Mouse (Mus musculus) small intestine, adult 2 months (tissue): ENCODE measurements around the gene Kdf1.
A peak's percentile ranks its signal among the peaks of the same experiment; 100 is the strongest.

Source experiments
- CTCF ChIP-seq: fragments of 200-500 bp; IDR thresholded peaks from 2 replicates; pipeline ENCODE4 v1.5.1; 2012; ENCODE audit warnings: low read depth, mild to moderate bottlenecking, control low read depth, inconsistent platforms, low read length, moderate library complexity, mixed read lengths; ENCODE audit not compliant: insufficient replicate concordance, insufficient read length; ENCODE audit errors: extremely low read depth
- POLR2A ChIP-seq: fragments of 200-500 bp; IDR thresholded peaks from 2 replicates; pipeline ENCODE4 v1.6.1; 2012; ENCODE audit warnings: low read depth, mild to moderate bottlenecking, control low read depth, inconsistent platforms, low read length, moderate library complexity

GRCm38 (mm10) chr4:133494432-133494831, 24.3 kb upstream of the Kdf1 start:
- peak; percentile 93 for TF ChIP-seq CTCF
- TF ChIP-seq POLR2A: no peak; the same call in 1 of the 2 replicates
